Mouse (Mus musculus): ENCODE results near the gene Atp7a. TPM values are rescaled to one million over a fixed set of nuclear protein-coding genes. Genes with fewer than 3 reads are reported as not detected.

The Atp7a gene
- total and polyA plus RNA-seq, 3 experiments, result 1.7 to 2.2 TPM; not detected in 1

DNA sequence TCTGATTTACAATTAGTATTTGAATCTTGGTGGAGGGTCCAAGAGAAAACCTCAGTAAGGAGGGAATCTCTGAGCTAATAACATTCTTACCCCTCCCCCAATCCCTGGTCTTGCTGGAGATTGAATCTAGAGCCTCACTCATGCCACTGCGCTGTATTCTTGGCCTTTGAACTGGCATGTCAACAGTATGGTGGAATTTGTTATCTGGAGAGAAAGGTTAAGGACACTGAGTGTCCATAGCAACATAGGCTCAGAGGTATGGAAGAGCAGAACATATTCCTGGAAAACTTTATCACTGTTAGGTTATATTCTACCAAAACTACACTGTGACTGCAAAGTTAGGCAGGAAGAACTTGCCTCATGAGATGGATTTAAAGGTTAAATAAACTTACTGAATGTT lies 87.6 kb downstream of the Atp7a start:
- TF ChIP-seq GABPA (IDR thresholded peaks at IDR 0.05; ENCODE audit: low read depth, low read length) (no peak), ZMIZ1 (IDR thresholded peaks at IDR 0.05; ENCODE audit: low read depth, low read length) (no peak), NRF1 (IDR thresholded peaks at IDR 0.05; ENCODE audit: insufficient read depth, low read depth, low read length, poor library complexity, severe bottlenecking) (no peak), NELFE (IDR thresholded peaks at IDR 0.05; ENCODE audit: low read depth, low read length) (no peak)
- Histone ChIP-seq H3K27ac (ENCODE audit: control insufficient read depth, low read depth, low read length) (no peak overlapping the region), H3K36me3 (ENCODE audit: control insufficient read depth in 1 of 2, insufficient read depth in 2 of 2, low read length in 2 of 2) (peaks cover 0 to 3% of the 10 kb centered on the region in 2 experiments; a peak in 1 of 4 replicates)

DNA sequence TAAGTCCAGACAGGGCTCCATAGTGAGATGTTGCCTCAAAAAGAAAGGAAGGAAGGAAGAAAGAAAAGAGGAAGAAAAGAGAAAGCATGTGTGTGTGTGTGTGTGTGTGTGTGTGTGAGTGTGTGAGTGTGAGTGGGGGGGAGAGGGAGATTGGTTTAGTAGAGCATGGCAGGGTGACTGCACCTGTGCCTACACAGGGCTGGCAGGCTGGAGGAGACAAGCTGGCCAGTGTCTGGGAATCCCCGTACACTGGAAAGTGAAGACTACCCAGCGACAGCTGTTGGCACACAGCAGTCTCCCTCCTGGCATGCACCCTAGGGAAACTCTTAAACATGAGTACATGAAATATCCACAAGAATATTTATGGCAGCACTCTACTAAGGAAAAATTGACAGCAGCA lies 95.7 kb downstream of the Atp7a start:
- no peak for DNase-seq (ENCODE audit: low read depth, low spot score)
- TF ChIP-seq ZMIZ1 (IDR thresholded peaks at IDR 0.05; ENCODE audit: low read depth, low read length), result no peak
- no peak for TF ChIP-seq USF2 (IDR thresholded peaks at IDR 0.05; ENCODE audit: borderline replicate concordance in 1 of 2, insufficient read depth in 1 of 2, low read depth in 1 of 2, low read length in 2 of 2)
- no peak for TF ChIP-seq BHLHE40 (IDR thresholded peaks at IDR 0.05; ENCODE audit: borderline replicate concordance, low read depth, low read length)
- no peak for TF ChIP-seq RCOR1 (IDR thresholded peaks at IDR 0.05; ENCODE audit: low read depth, low read length)
- no peak for TF ChIP-seq ETS1 (IDR thresholded peaks at IDR 0.05; ENCODE audit: low read depth, low read length)
- no peak for TF ChIP-seq POLR2AphosphoS5 (IDR thresholded peaks at IDR 0.05; ENCODE audit: borderline replicate concordance, low read depth, low read length)
- no peak for TF ChIP-seq MYB (IDR thresholded peaks at IDR 0.05; ENCODE audit: low read depth, low read length)
- TF ChIP-seq UBTF (IDR thresholded peaks at IDR 0.05; ENCODE audit: borderline replicate concordance, insufficient read depth, low read depth, low read length), result no peak
- no peak for TF ChIP-seq MEF2A (IDR thresholded peaks at IDR 0.05; ENCODE audit: extremely low read depth, insufficient replicate concordance, low read depth, low read length, poor library complexity, severe bottlenecking)
- TF ChIP-seq EP300 (IDR thresholded peaks at IDR 0.05; ENCODE audit: low read depth in 1 of 2, low read length in 2 of 2), result no peak
- TF ChIP-seq TAL1 (IDR thresholded peaks at IDR 0.05; ENCODE audit: low read length), result no peak
- no peak for TF ChIP-seq SIN3A (IDR thresholded peaks at IDR 0.05; ENCODE audit: low read length)
- no peak for TF ChIP-seq ZNF384 (IDR thresholded peaks at IDR 0.05; ENCODE audit: low read depth, low read length)
- no peak for TF ChIP-seq MYC (IDR thresholded peaks at IDR 0.05; ENCODE audit: low read depth, low read length)

More for the DNA sequence above, 87.6 kb downstream of the Atp7a start:
- H3K79me2 ChIP-seq (ENCODE audit: control insufficient read depth, insufficient read depth, low read length, poor library complexity), result no peaks in the 10 kb centered on the region
- DNase-seq (ENCODE audit: low read depth, low spot score), result no peak
- no peaks in the 10 kb centered on the region for H3K9me3 ChIP-seq (replicated peaks; ENCODE audit: insufficient read depth, low read length)
- H3K9ac ChIP-seq (ENCODE audit: control insufficient read depth, low read depth, low read length, poor library complexity, severe bottlenecking), result no peak overlapping the region
- H3K4me3 ChIP-seq (ENCODE audit: control insufficient read depth in 1 of 2, insufficient read depth in 1 of 2, low read depth in 2 of 2, low read length in 2 of 2), result no peak overlapping the region
- no peaks in the 10 kb centered on the region for H3K27me3 ChIP-seq (ENCODE audit: control insufficient read depth in 1 of 2, insufficient read depth in 2 of 2, low read length in 2 of 2)
- H3K4me1 ChIP-seq (ENCODE audit: control insufficient read depth in 1 of 2, insufficient read depth in 2 of 2, low read length in 2 of 2), result peaks cover 4 to 6% of the 10 kb centered on the region in 2 experiments

More for the DNA sequence above, 95.7 kb downstream of the Atp7a start:
- Histone ChIP-seq H3K27me3 (ENCODE audit: control insufficient read depth in 1 of 2, insufficient read depth in 2 of 2, low read length in 2 of 2) (no peaks in the 10 kb centered on the region), H3K27ac (ENCODE audit: control insufficient read depth, low read depth, low read length) (no peak overlapping the region), H3K4me1 (ENCODE audit: control insufficient read depth in 1 of 2, insufficient read depth in 2 of 2, low read length in 2 of 2) (no peaks in the 10 kb centered on the region), H3K9me3 (replicated peaks; ENCODE audit: insufficient read depth, low read length) (no peaks in the 10 kb centered on the region), H3K4me3 (ENCODE audit: control insufficient read depth in 1 of 2, insufficient read depth in 1 of 2, low read depth in 2 of 2, low read length in 2 of 2) (no peak overlapping the region), H3K79me2 (ENCODE audit: control insufficient read depth, insufficient read depth, low read length, poor library complexity) (no peaks in the 10 kb centered on the region), H3K36me3 (ENCODE audit: control insufficient read depth in 1 of 2, insufficient read depth in 2 of 2, low read length in 2 of 2) (no peaks in the 10 kb centered on the region), H3K9ac (ENCODE audit: control insufficient read depth, low read depth, low read length, poor library complexity, severe bottlenecking) (no peak overlapping the region)

Measured in MEL (cell line).